Mouse (Mus musculus) forebrain, postnatal 0 days (tissue): Measurements from ENCODE around the gene S100a9. TPM values are rescaled to one million over a fixed set of nuclear protein-coding genes. Genes with fewer than 3 reads are reported as not detected.

Experiments used
- ATAC-seq: fragments of 200-750 bp; cut with Nextera tagmentation; 2 replicates; pipeline ENCODE4 v1.8.0; 2017; ENCODE audit warnings: mild to moderate bottlenecking, moderate library complexity
- DNase-seq: peaks from one replicate; pipeline ENCODE4 v3.0.0-alpha.2; 2015
- H3K27ac ChIP-seq: fragments of 300-500 bp; sonication (generic); 2 replicates; pipeline ENCODE4 v1.5.1; 2014; ENCODE audit warnings: low read depth, mild to moderate bottlenecking, antibody characterized with exemption, low read length, moderate library complexity, mixed read lengths
- H3K27me3 ChIP-seq: fragments of 300-500 bp; sonication (generic); 2 replicates; pipeline ENCODE4 v1.6.1; 2014; ENCODE audit warnings: mild to moderate bottlenecking, low read length, mixed read lengths; ENCODE audit not compliant: insufficient read depth
- H3K36me3 ChIP-seq: fragments of 300-500 bp; sonication (generic); 2 replicates; pipeline ENCODE4 v1.6.1; 2014; ENCODE audit warnings: mild to moderate bottlenecking, moderate library complexity; ENCODE audit not compliant: insufficient read depth
- H3K4me1 ChIP-seq: fragments of 300-500 bp; sonication (generic); 2 replicates; pipeline ENCODE4 v1.6.1; 2014; ENCODE audit warnings: antibody characterized with exemption; ENCODE audit not compliant: insufficient read depth
- H3K4me2 ChIP-seq: fragments of 300-500 bp; sonication (generic); 2 replicates; pipeline ENCODE4 v1.6.1; 2014; ENCODE audit warnings: low read depth, mild to moderate bottlenecking, moderate library complexity
- H3K4me3 ChIP-seq: fragments of 300-500 bp; sonication (generic); 2 replicates; pipeline ENCODE4 v1.5.1; 2014; ENCODE audit warnings: low read depth, low read length, mixed read lengths
- H3K9ac ChIP-seq: fragments of 300-500 bp; sonication (generic); 2 replicates; pipeline ENCODE4 v1.6.1; 2014; ENCODE audit warnings: mild to moderate bottlenecking
- H3K9me3 ChIP-seq: fragments of 300-500 bp; sonication (generic); 2 replicates; pipeline ENCODE4 v1.6.1; 2016; ENCODE audit warnings: low read length
- CTCF ChIP-seq: sonication (generic); IDR thresholded peaks from 2 replicates; pipeline ENCODE4 v1.5.1; 2016; ENCODE audit warnings: antibody characterized with exemption, control low read depth, low read depth
- WGBS: fragments of 180-500 bp; shearing (Covaris S2); extraction: QIAGEN DNeasy Blood & Tissue Kit; methylation state at CpG from one replicate; pipeline ENCODE4 v1.1.7; 2014; 5-methylcytosine and 5-hydroxymethylcytosine counted together
- polyA plus RNA-seq: library from polyadenylated mRNA; unstranded; fragments of >200 nt; fragmentation: Nextera tagmentation; extraction: Ambion mirVana; gene quantifications from 2 replicates; pipeline ENCODE4 v1.2.1, GENCODE M21; 2015
- total RNA-seq: library from RNA; depleted of rRNA; stranded (reverse); fragments of >200 nt; gene quantifications from 2 replicates; pipeline ENCODE4 v1.2.3, GENCODE M21; 2014

Gene S100a9
- total and polyA plus RNA-seq, 2 experiments from 2014 or later, result 0.90 to 3.6 TPM

GRCm38 (mm10) chr3:90683929-90684328, 11.6 kb downstream of the S100a9 start:
- H3K9ac ChIP-seq, result no peak overlapping the region
- no peaks in the 10 kb centered on the region for H3K4me1 ChIP-seq
- no peak overlapping the region for H3K4me2 ChIP-seq
- no peak overlapping the region for H3K27ac ChIP-seq
- TF ChIP-seq CTCF, result no peak
- no peak for ATAC-seq
- DNase-seq, result no peak
- H3K9me3 ChIP-seq, result no peaks in the 10 kb centered on the region
- 87% methylated on average over 3 of the region's 3 CpGs for whole genome bisulfite sequencing
- no peaks in the 10 kb centered on the region for H3K27me3 ChIP-seq
- H3K4me3 ChIP-seq, result no peak overlapping the region
- H3K36me3 ChIP-seq, result no peaks in the 10 kb centered on the region

- no peaks in the 10 kb centered on the region for H3K36me3 ChIP-seq
- H3K9me3 ChIP-seq, result no peaks in the 10 kb centered on the region
- no peaks in the 10 kb centered on the region for H3K27me3 ChIP-seq
- H3K4me3 ChIP-seq, result no peak overlapping the region
- H3K27ac ChIP-seq, result no peak overlapping the region
- no peak for DNase-seq
- H3K9ac ChIP-seq, result no peak overlapping the region
- H3K4me2 ChIP-seq, result no peak overlapping the region
- ATAC-seq, result no peak
- no peaks in the 10 kb centered on the region for H3K4me1 ChIP-seq
- no peak for TF ChIP-seq CTCF
- WGBS, result 68% methylated on average over 3 of the region's 3 CpGs
Measured at GRCm38 (mm10) chr3:90678656-90679055, 16.9 kb downstream of the S100a9 start.

DNA sequence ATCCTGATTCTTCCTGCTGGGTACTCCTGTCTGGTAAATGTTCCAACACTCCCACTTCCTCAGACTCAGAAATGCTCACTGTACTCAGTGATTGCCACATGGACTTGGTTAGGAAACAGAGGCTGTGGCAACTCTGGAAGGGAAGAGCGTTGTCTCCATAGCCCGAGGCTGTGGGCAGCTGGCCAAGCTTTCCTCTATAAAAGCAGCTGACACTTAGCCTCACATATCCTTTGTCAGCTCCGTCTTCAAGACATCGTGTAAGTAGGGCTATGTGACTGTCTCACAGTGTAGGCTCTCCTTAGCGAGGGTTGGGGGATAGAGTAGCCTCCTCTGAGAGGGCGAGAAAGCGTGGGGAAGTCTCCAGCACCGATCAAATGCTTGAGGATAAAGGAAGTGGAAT, 26.7 kb downstream of the S100a9 start, which contains the start of gene S100a8:
S100a8 (plus strand) TSS at position 133 of the 400 bp plus-strand sequence.
- Histone ChIP-seq H3K4me1 (no peaks in the 10 kb centered on the region), H3K36me3 (no peaks in the 10 kb centered on the region), H3K9ac (no peak within 1 kb of the TSS), H3K27me3 (no peaks in the 10 kb centered on the region), H3K9me3 (no peaks in the 10 kb centered on the region), H3K27ac (no peak within 1 kb of the TSS), H3K4me2 (no peak within 1 kb of the TSS), H3K4me3 (no peak within 1 kb of the TSS)
- WGBS, result 46% methylated on average over 8 of the region's 8 CpGs
- ATAC-seq (no peak), DNase-seq (no peak)
- TF ChIP-seq CTCF, result no peak

DNA sequence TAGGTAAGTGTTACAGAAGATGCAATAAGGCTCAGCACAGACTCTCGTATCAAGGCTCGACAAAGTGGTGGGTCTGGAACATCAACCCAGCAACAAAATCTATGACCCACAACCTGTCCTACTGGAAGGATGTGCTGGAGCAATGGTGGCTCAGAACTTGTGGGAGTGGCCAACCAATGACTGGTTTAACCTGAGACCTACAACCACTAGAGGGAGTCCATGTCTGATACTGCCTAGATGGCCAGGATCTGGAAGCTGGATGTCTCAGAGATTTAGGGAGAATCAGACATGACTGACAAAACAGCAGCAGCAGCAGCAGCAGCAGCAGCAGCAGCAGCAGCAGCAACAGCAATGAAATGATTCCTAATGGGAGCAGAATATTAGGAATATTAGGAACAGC, 31.3 kb downstream of the S100a9 start:
- TF ChIP-seq CTCF, result peak; percentile 19; the same call in 1 of the 2 replicates
- Histone ChIP-seq H3K4me2 (no peak overlapping the region), H3K36me3 (no peaks in the 10 kb centered on the region), H3K9me3 (no peaks in the 10 kb centered on the region), H3K4me1 (no peaks in the 10 kb centered on the region), H3K4me3 (no peak overlapping the region), H3K27me3 (no peaks in the 10 kb centered on the region), H3K9ac (no peak overlapping the region), H3K27ac (no peak overlapping the region)
- no peak for ATAC-seq
- WGBS, result 84% methylated on average over 2 of the region's 2 CpGs
- no peak for DNase-seq

DNA sequence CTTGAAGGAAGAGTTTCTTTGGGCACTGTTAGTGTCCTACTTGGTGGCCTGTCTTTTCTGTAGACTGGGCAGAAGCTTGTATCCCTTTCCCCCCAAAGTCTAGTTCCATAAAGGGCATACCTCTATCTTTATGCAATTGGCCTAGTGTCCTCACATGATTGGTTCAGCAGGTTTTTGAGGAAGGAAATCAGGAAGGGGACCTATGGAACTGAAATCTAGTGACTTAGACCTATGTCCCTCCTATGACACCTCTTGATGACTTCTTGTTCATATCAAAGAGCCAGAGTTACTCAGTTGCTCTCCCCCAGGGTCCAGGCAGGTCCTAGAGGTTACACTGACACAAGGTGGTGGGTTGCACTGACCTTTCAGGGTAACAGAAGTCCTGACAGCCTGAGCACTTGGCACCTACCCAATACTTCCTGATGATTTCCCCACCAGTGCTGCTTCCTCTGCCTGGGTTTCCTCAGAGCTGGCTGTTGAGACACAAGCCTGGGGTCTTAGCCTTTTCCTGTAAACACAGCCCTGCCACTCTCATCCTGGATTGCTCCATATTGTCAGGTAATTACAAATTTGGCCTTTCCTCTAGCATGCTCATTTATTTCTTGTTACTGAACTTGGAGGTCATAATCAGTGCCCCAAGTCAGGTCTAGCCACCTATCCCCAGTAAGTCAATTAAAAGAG, 36.0 kb downstream of the S100a9 start:
- Histone ChIP-seq H3K36me3 (no peaks in the 10 kb centered on the region), H3K27ac (no peak overlapping the region), H3K4me1 (no peaks in the 10 kb centered on the region), H3K27me3 (no peaks in the 10 kb centered on the region), H3K4me3 (no peak overlapping the region), H3K9ac (no peak overlapping the region), H3K4me2 (no peak overlapping the region), H3K9me3 (no peaks in the 10 kb centered on the region)
- no peak for ATAC-seq
- DNase-seq, result no peak
- TF ChIP-seq CTCF, result no peak

- Histone ChIP-seq H3K9me3 (no peaks in the 10 kb centered on the region), H3K27ac (no peak overlapping the region), H3K4me2 (no peak overlapping the region), H3K9ac (no peak overlapping the region), H3K4me1 (no peaks in the 10 kb centered on the region), H3K36me3 (no peaks in the 10 kb centered on the region), H3K27me3 (peaks cover 4% of the 10 kb centered on the region; the same call in 1 of the 2 replicates), H3K4me3 (no peak overlapping the region)
- WGBS, result 73% methylated on average over 4 of the region's 4 CpGs
- ATAC-seq, result no peak
- no peak for DNase-seq
- 0 out of 2 replicates have a peak, but pooled peaks have one; percentile 23 for TF ChIP-seq CTCF
Measured at GRCm38 (mm10) chr3:90657405-90657804, 38.1 kb downstream of the S100a9 start.

DNA sequence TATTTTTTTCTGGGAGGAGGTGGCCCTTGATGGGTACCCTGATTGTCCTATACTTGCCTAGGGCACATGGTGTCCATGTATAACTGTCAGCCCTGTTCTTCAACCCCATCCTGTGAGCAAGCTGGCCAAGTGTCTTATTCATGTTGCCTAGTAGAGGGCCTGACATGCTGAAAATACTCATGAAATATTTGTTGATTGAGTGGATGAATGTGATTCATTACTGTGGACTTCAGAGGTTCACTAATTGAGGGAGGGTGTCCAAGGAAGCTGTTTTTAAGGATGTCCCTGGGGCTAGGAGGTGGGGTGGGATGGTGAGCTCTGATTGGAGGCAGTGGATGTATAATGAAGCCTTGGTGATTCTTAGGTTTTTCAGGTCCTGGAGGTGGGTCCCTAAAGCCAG, 41.8 kb downstream of the S100a9 start, which contains the start of gene S100a7a:
S100a7a (plus strand) TSS at position 301 of the 400 bp plus-strand sequence.
- H3K9ac ChIP-seq, result no peak within 1 kb of the TSS
- no peaks in the 10 kb centered on the region for H3K36me3 ChIP-seq
- TF ChIP-seq CTCF, result no peak
- peaks cover 4% of the 10 kb centered on the region; the same call in 1 of the 2 replicates for H3K27me3 ChIP-seq
- H3K27ac ChIP-seq, result no peak within 1 kb of the TSS
- H3K4me1 ChIP-seq, result no peaks in the 10 kb centered on the region
- no peak within 1 kb of the TSS for H3K4me2 ChIP-seq
- H3K9me3 ChIP-seq, result no peaks in the 10 kb centered on the region
- ATAC-seq (no peak), DNase-seq (no peak)
- no peak within 1 kb of the TSS for H3K4me3 ChIP-seq
